Mouse (Mus musculus) hindbrain, embryonic 15.5 days (tissue): ENCODE data around the gene Cmpk1. TPM values are rescaled to one million over a fixed set of nuclear protein-coding genes. Genes with fewer than 3 reads are reported as not detected.

Experiments used
- ATAC-seq: fragments of 200-750 bp; cut with Nextera tagmentation; 2 replicates; pipeline ENCODE4 v1.8.0; 2017; ENCODE audit warnings: low read depth, moderate number of reproducible peaks, moderate TSS enrichment; ENCODE audit not compliant: low FRiP score
- H3K27ac ChIP-seq: fragments of 300-500 bp; sonication (generic); replicated peaks from 2 replicates; pipeline ENCODE4 v1.5.1; 2015; ENCODE audit warnings: mild to moderate bottlenecking, inconsistent platforms
- H3K27me3 ChIP-seq: fragments of 300-500 bp; sonication (generic); 2 replicates; pipeline ENCODE4 v1.6.1; 2015; ENCODE audit warnings: control low read depth, inconsistent platforms
- H3K36me3 ChIP-seq: fragments of 300-500 bp; sonication (generic); 2 replicates; pipeline ENCODE4 v1.6.1; 2015; ENCODE audit warnings: control low read depth, inconsistent platforms
- H3K4me1 ChIP-seq: fragments of 300-500 bp; sonication (generic); replicated peaks from 2 replicates; pipeline ENCODE4 v1.6.1; 2015; ENCODE audit warnings: control low read depth, inconsistent platforms
- H3K4me2 ChIP-seq: fragments of 300-500 bp; sonication (generic); 2 replicates; pipeline ENCODE4 v1.6.1; 2015; ENCODE audit warnings: moderate library complexity, mild to moderate bottlenecking, inconsistent platforms
- H3K4me3 ChIP-seq: fragments of 300-500 bp; sonication (generic); 2 replicates; pipeline ENCODE4 v1.5.1; 2015; ENCODE audit warnings: mild to moderate bottlenecking, inconsistent platforms
- H3K9ac ChIP-seq: fragments of 300-500 bp; sonication (generic); 2 replicates; pipeline ENCODE4 v1.6.1; 2015; ENCODE audit warnings: inconsistent platforms
- H3K9me3 ChIP-seq: fragments of 300-500 bp; sonication (generic); 2 replicates; pipeline ENCODE4 v1.6.1; 2016; ENCODE audit warnings: control low read depth, inconsistent platforms
- WGBS: fragments of 180-500 bp; shearing (Covaris S2); methylation state at CpG from one replicate; pipeline ENCODE4 v1.1.7; 2015; 5-methylcytosine and 5-hydroxymethylcytosine counted together
- polyA plus RNA-seq: library from polyadenylated mRNA; unstranded; fragments of >200 nt; fragmentation: Nextera tagmentation; extraction: Ambion mirVana; gene quantifications from 2 replicates; pipeline ENCODE4 v1.2.1, GENCODE M21; 2015

The Cmpk1 gene
- polyA plus RNA-seq: 189 and 197 TPM in 2 replicates

- H3K27ac ChIP-seq: peak within 1 kb of the TSS; percentile 100
- H3K9ac ChIP-seq: peak within 1 kb of the TSS; percentile 99
- ATAC-seq: peak; percentile 96
- no peaks in the 10 kb centered on the region for H3K9me3 ChIP-seq
- WGBS: under 1% methylated on average over 93 of the region's 93 CpGs
- peak within 1 kb of the TSS; percentile 93 for H3K4me3 ChIP-seq
- H3K4me1 ChIP-seq: peaks cover 25% of the 10 kb centered on the region
- no peaks in the 10 kb centered on the region for H3K27me3 ChIP-seq
- peak within 1 kb of the TSS; percentile 76 for H3K4me2 ChIP-seq
- no peaks in the 10 kb centered on the region for H3K36me3 ChIP-seq
Measured at GRCm38 (mm10) chr4:114986591-114987432, at the start of gene Cmpk1. Gene Cmpk1 (minus strand): TSS chr4:114987241.

- Histone ChIP-seq H3K4me2 (no peak overlapping the region), H3K9me3 (no peaks in the 10 kb centered on the region), H3K27me3 (no peaks in the 10 kb centered on the region), H3K4me1 (no peaks in the 10 kb centered on the region), H3K4me3 (no peak overlapping the region), H3K36me3 (no peaks in the 10 kb centered on the region), H3K9ac (no peak overlapping the region), H3K27ac (no peak overlapping the region)
- 84% methylated on average over 6 of the region's 6 CpGs for WGBS
- ATAC-seq: no peak
Measured at GRCm38 (mm10) chr4:115035043-115035442, 48.0 kb upstream of the Cmpk1 start.

- H3K27ac ChIP-seq: no peak overlapping the region
- no peaks in the 10 kb centered on the region; the same call in 1 of the 2 replicates for H3K36me3 ChIP-seq
- H3K4me1 ChIP-seq: no peaks in the 10 kb centered on the region
- H3K27me3 ChIP-seq: no peaks in the 10 kb centered on the region
- H3K4me2 ChIP-seq: no peak overlapping the region
- H3K9me3 ChIP-seq: no peaks in the 10 kb centered on the region
- H3K4me3 ChIP-seq: no peak overlapping the region
- no peak for ATAC-seq
- no peak overlapping the region for H3K9ac ChIP-seq
- 95% methylated on average over 3 of the region's 3 CpGs for WGBS
Measured at GRCm38 (mm10) chr4:115019997-115020396, 33.0 kb upstream of the Cmpk1 start.

- no peak overlapping the region for H3K27ac ChIP-seq
- 85% methylated on average over 3 of the region's 3 CpGs for WGBS
- H3K36me3 ChIP-seq: no peaks in the 10 kb centered on the region
- no peak overlapping the region for H3K9ac ChIP-seq
- no peaks in the 10 kb centered on the region for H3K27me3 ChIP-seq
- no peaks in the 10 kb centered on the region for H3K9me3 ChIP-seq
- no peak overlapping the region for H3K4me3 ChIP-seq
- H3K4me2 ChIP-seq: no peak overlapping the region
- no peak for ATAC-seq
- H3K4me1 ChIP-seq: no peaks in the 10 kb centered on the region
Measured at GRCm38 (mm10) chr4:115014276-115014675, 27.2 kb upstream of the Cmpk1 start.

- H3K4me1 ChIP-seq: peaks cover 16% of the 10 kb centered on the region
- H3K9ac ChIP-seq: peak overlapping the region; percentile 51; the same call in 1 of the 2 replicates
- peak overlapping the region; percentile 71 for H3K4me2 ChIP-seq
- ATAC-seq: 0 out of 2 replicates have a peak, but pooled peaks have one; percentile 5
- no peak overlapping the region for H3K27ac ChIP-seq
- H3K4me3 ChIP-seq: peak overlapping the region; percentile 56
- 2% methylated on average over 8 of the region's 8 CpGs for WGBS
- H3K27me3 ChIP-seq: no peaks in the 10 kb centered on the region
- H3K9me3 ChIP-seq: no peaks in the 10 kb centered on the region
- no peaks in the 10 kb centered on the region for H3K36me3 ChIP-seq
Measured at GRCm38 (mm10) chr4:115000429-115000795, 13.4 kb upstream of the Cmpk1 start.

- peak; percentile 100 for ATAC-seq
- Histone ChIP-seq H3K36me3 (no peaks in the 10 kb centered on the region), H3K9me3 (no peaks in the 10 kb centered on the region), H3K4me2 (peak within 1 kb of the TSS; percentile 71), H3K27me3 (no peaks in the 10 kb centered on the region), H3K4me1 (peaks cover 16% of the 10 kb centered on the region), H3K4me3 (peak within 1 kb of the TSS; percentile 56), H3K27ac (peak within 1 kb of the TSS; percentile 93), H3K9ac (peak within 1 kb of the TSS; percentile 67)
- WGBS: under 1% methylated on average over 52 of the region's 52 CpGs
Measured at GRCm38 (mm10) chr4:114999773-115000428, 12.9 kb upstream of the Cmpk1 start, which contains the start of gene Stil. Gene Stil (plus strand): TSS chr4:115000159.

- Histone ChIP-seq H3K4me3 (peak overlapping the region; percentile 56), H3K4me1 (peaks cover 16% of the 10 kb centered on the region), H3K9me3 (no peaks in the 10 kb centered on the region), H3K9ac (peak overlapping the region; percentile 67), H3K27ac (peak overlapping the region; percentile 93), H3K36me3 (no peaks in the 10 kb centered on the region), H3K4me2 (peak overlapping the region; percentile 71), H3K27me3 (0 out of 2 replicates have a peak, but pooled peaks cover 2% of the 10 kb centered on the region)
- WGBS: 9% methylated on average over 9 of the region's 9 CpGs
- ATAC-seq: no peak; the same call in 1 of the 2 replicates
Measured at GRCm38 (mm10) chr4:114999445-114999772, 12.4 kb upstream of the Cmpk1 start.

GRCm38 (mm10) chr4:114997051-114997450, 10.0 kb upstream of the Cmpk1 start:
- ATAC-seq: no peak
- H3K4me2 ChIP-seq: no peak overlapping the region
- H3K36me3 ChIP-seq: no peaks in the 10 kb centered on the region
- no peak overlapping the region for H3K27ac ChIP-seq
- no peaks in the 10 kb centered on the region for H3K9me3 ChIP-seq
- no peak overlapping the region for H3K4me3 ChIP-seq
- WGBS: 62% methylated on average over 3 of the region's 3 CpGs
- peaks cover 16% of the 10 kb centered on the region for H3K4me1 ChIP-seq
- H3K27me3 ChIP-seq: 0 out of 2 replicates have a peak, but pooled peaks cover 5% of the 10 kb centered on the region
- no peak overlapping the region for H3K9ac ChIP-seq

GRCm38 (mm10) chr4:114994218-114994617, 7.2 kb upstream of the Cmpk1 start:
- Histone ChIP-seq H3K27me3 (0 out of 2 replicates have a peak, but pooled peaks cover 5% of the 10 kb centered on the region), H3K4me3 (no peak overlapping the region), H3K4me1 (0 out of 2 replicates have a peak, but pooled peaks cover 5% of the 10 kb centered on the region), H3K9me3 (no peaks in the 10 kb centered on the region), H3K4me2 (no peak overlapping the region), H3K9ac (no peak overlapping the region), H3K36me3 (no peaks in the 10 kb centered on the region), H3K27ac (no peak overlapping the region)
- ATAC-seq: no peak
- WGBS: 86% methylated on average over 3 of the region's 3 CpGs

- H3K9me3 ChIP-seq: no peaks in the 10 kb centered on the region
- no peaks in the 10 kb centered on the region for H3K27me3 ChIP-seq
- H3K4me1 ChIP-seq: peaks cover 25% of the 10 kb centered on the region
- peak overlapping the region; percentile 100 for H3K27ac ChIP-seq
- peak overlapping the region; percentile 93 for H3K4me3 ChIP-seq
- no peaks in the 10 kb centered on the region for H3K36me3 ChIP-seq
- WGBS: 2% methylated on average over 8 of the region's 8 CpGs
- peak overlapping the region; percentile 76 for H3K4me2 ChIP-seq
- peak overlapping the region; percentile 99 for H3K9ac ChIP-seq
- peak; percentile 61 for ATAC-seq
Measured at GRCm38 (mm10) chr4:114986211-114986590, 840 bp downstream of the Cmpk1 start.

- H3K27ac ChIP-seq: no peak overlapping the region
- H3K4me2 ChIP-seq: no peak overlapping the region
- no peaks in the 10 kb centered on the region for H3K27me3 ChIP-seq
- WGBS: 94% methylated on average over 1 of the region's 1 CpGs
- no peak overlapping the region for H3K4me3 ChIP-seq
- H3K4me1 ChIP-seq: peaks cover 25% of the 10 kb centered on the region
- ATAC-seq: no peak
- no peaks in the 10 kb centered on the region for H3K9me3 ChIP-seq
- no peak overlapping the region for H3K9ac ChIP-seq
- H3K36me3 ChIP-seq: no peaks in the 10 kb centered on the region
Measured at GRCm38 (mm10) chr4:114983020-114983419, 4.0 kb downstream of the Cmpk1 start.

- no peak overlapping the region for H3K4me2 ChIP-seq
- no peak overlapping the region for H3K4me3 ChIP-seq
- no peak overlapping the region for H3K27ac ChIP-seq
- no peaks in the 10 kb centered on the region for H3K36me3 ChIP-seq
- no peak for ATAC-seq
- H3K27me3 ChIP-seq: no peaks in the 10 kb centered on the region
- H3K9me3 ChIP-seq: no peaks in the 10 kb centered on the region
- no peak overlapping the region for H3K9ac ChIP-seq
- H3K4me1 ChIP-seq: peaks cover 22% of the 10 kb centered on the region
- 92% methylated on average over 1 of the region's 1 CpGs for WGBS
Measured at GRCm38 (mm10) chr4:114982619-114983018, 4.4 kb downstream of the Cmpk1 start.
